Mouse (Mus musculus) forebrain, embryonic 14.5 days (tissue): Measurements from ENCODE around the gene Trp53. TPM values are rescaled to one million over a fixed set of nuclear protein-coding genes. Genes with fewer than 3 reads are reported as not detected.

Source experiments
- ATAC-seq: fragments of 200-750 bp; cut with Nextera tagmentation; 2 replicates; pipeline ENCODE4 v1.8.0; 2017; ENCODE audit warnings: mild to moderate bottlenecking, moderate library complexity
- DNase-seq: peaks from one replicate; pipeline ENCODE4 v3.0.0-alpha.2; 2015; ENCODE audit warnings: low spot score
- H3K27ac ChIP-seq: fragments of 300-500 bp; sonication (generic); 2 replicates; pipeline ENCODE4 v1.5.1; 2014; ENCODE audit warnings: low read depth, mild to moderate bottlenecking, control low read depth, low read length, moderate library complexity
- H3K27me3 ChIP-seq: fragments of 300-500 bp; sonication (generic); replicated peaks from 2 replicates; pipeline ENCODE4 v1.6.1; 2014; ENCODE audit warnings: low read length, control low read depth, mixed read lengths; ENCODE audit not compliant: control insufficient read depth, insufficient read depth
- H3K36me3 ChIP-seq: fragments of 300-500 bp; sonication (generic); 2 replicates; pipeline ENCODE4 v1.6.1; 2014; ENCODE audit warnings: low read length, control low read depth; ENCODE audit not compliant: control insufficient read depth, insufficient read depth
- H3K4me1 ChIP-seq: fragments of 300-500 bp; sonication (generic); 2 replicates; pipeline ENCODE4 v1.6.1; 2014; ENCODE audit warnings: antibody characterized with exemption, low read length, control low read depth; ENCODE audit not compliant: control insufficient read depth, insufficient read depth
- H3K4me2 ChIP-seq: fragments of 300-500 bp; sonication (generic); 2 replicates; pipeline ENCODE4 v1.6.1; 2014; ENCODE audit warnings: mild to moderate bottlenecking, control low read depth, low read length
- H3K4me3 ChIP-seq: fragments of 300-500 bp; sonication (generic); 2 replicates; pipeline ENCODE4 v1.5.1; 2014; ENCODE audit warnings: low read depth, low read length, control low read depth
- H3K9ac ChIP-seq: fragments of 300-500 bp; sonication (generic); 2 replicates; pipeline ENCODE4 v1.6.1; 2014; ENCODE audit warnings: mild to moderate bottlenecking, low read length, control low read depth, moderate library complexity
- H3K9me3 ChIP-seq: fragments of 300-500 bp; sonication (generic); replicated peaks from 2 replicates; pipeline ENCODE4 v1.6.1; 2016; ENCODE audit warnings: low read length, control low read depth, mixed read lengths; ENCODE audit not compliant: control insufficient read depth
- WGBS: fragments of 180-500 bp; shearing (Covaris S2); extraction: QIAGEN DNeasy Blood & Tissue Kit; methylation state at CpG from one replicate; pipeline ENCODE4 v1.1.7; 2014; 5-methylcytosine and 5-hydroxymethylcytosine counted together
- microRNA counts: library from miRNA; unstranded; fragments of <30 nt; microRNA quantifications from one replicate; lab custom pipeline; 2016
- microRNA-seq: library from miRNA; unstranded; fragments of <30 nt; microRNA quantifications from one replicate; pipeline ENCODE4, GENCODE M21; 2016
- polyA plus RNA-seq: library from polyadenylated mRNA; unstranded; fragments of >200 nt; fragmentation: Nextera tagmentation; extraction: Ambion mirVana; gene quantifications from 2 replicates; pipeline ENCODE4 v1.2.1, GENCODE M21; 2014

Trp53 gene
- polyA plus RNA-seq, 1 experiment from 2014 or later: 113 TPM

DNA sequence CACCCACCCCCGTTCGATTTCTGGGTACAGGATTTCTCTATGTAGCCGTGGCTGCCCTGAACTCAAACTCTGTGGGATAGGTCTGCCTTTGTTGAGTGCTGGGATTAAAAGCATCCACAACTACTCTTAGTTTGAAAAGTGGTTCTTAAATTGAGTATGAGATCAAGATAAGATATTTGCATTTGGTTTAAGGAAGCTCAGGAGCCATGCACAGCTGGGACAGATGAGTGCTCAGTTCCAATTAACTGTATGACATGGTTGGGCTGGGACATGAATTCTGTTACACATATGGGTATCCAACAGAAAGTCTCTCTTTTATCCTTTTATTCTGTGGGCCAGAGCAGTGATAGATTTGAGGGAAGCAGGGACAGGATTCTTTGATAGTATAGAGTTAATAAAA lies 55.3 kb downstream of the Trp53 start:
- H3K27ac ChIP-seq: no peak overlapping the region
- 0 out of 2 replicates have a peak overlapping the region, but pooled peaks have one; percentile 16 for H3K4me2 ChIP-seq
- no peak overlapping the region for H3K9ac ChIP-seq
- H3K36me3 ChIP-seq: peaks cover 24% of the 10 kb centered on the region
- no peak overlapping the region for H3K4me3 ChIP-seq
- DNase-seq (no peak), ATAC-seq (no peak)
- no peaks in the 10 kb centered on the region for H3K9me3 ChIP-seq
- peaks cover 17% of the 10 kb centered on the region for H3K4me1 ChIP-seq
- H3K27me3 ChIP-seq: no peaks in the 10 kb centered on the region
- 85% methylated on average over 3 of the region's 3 CpGs for WGBS

MicroRNAs encoded within 50 kb of the gene (microRNA counts, 519-probe panel; counts per million panel counts)
- microRNA mmu-miR-467f (lab: Ali Mortazavi, UCI): 2,504 counts per million, percentile 14 among the panel's probes with 10 or more counts

Small RNAs within 50 kb of the gene (microRNA-seq; reads per million reads assigned to microRNA genes)
- gene Mir467f: not detected

Other genes starting within 250 kb of the Trp53 start
- gene Rnf227, start 239.9 kb upstream of the Trp53 start, polyA plus RNA-seq: 126 and 146 TPM in 2 replicates
- gene Chd3, start 211.0 kb upstream of the Trp53 start, polyA plus RNA-seq: 70.3 and 77.3 TPM in 2 replicates
- 106 and 142 TPM in 2 replicates for gene Naa38, start 184.9 kb upstream of the Trp53 start, polyA plus RNA-seq
- 31.1 and 36.4 TPM in 2 replicates for gene Cyb5d1, start 184.7 kb upstream of the Trp53 start, polyA plus RNA-seq
- gene Tmem88, start 182.1 kb upstream of the Trp53 start, polyA plus RNA-seq: 4.7 and 5.7 TPM in 2 replicates
- gene Kdm6b, start 166.7 kb upstream of the Trp53 start, polyA plus RNA-seq: 28.7 and 38.2 TPM in 2 replicates
- gene Dnah2, start 31.2 kb upstream of the Trp53 start, polyA plus RNA-seq: 2.7 and 3.8 TPM in 2 replicates
- gene Efnb3, start 20.2 kb upstream of the Trp53 start, polyA plus RNA-seq: 38.6 and 48.2 TPM in 2 replicates
- gene Wrap53, start 104 bp upstream of the Trp53 start, polyA plus RNA-seq: 24.6 and 29.3 TPM in 2 replicates
- 22.0 and 31.5 TPM in 2 replicates for gene Atp1b2, start 25.6 kb downstream of the Trp53 start, polyA plus RNA-seq
- gene Shbg, start 37.5 kb downstream of the Trp53 start, polyA plus RNA-seq: not detected in 2 replicates
- gene Sat2, start 41.7 kb downstream of the Trp53 start, polyA plus RNA-seq: 17.6 and 18.2 TPM in 2 replicates
- gene Fxr2, start 52.6 kb downstream of the Trp53 start, polyA plus RNA-seq: 34.2 and 35.0 TPM in 2 replicates
- gene Sox15, start 75.0 kb downstream of the Trp53 start, polyA plus RNA-seq: not detected in 2 replicates
- gene Mpdu1, start 82.3 kb downstream of the Trp53 start, polyA plus RNA-seq: 72.9 and 83.0 TPM in 2 replicates
- gene Cd68, start 85.8 kb downstream of the Trp53 start, polyA plus RNA-seq: 8.2 and 9.6 TPM in 2 replicates
- gene Eif4a1, start 92.1 kb downstream of the Trp53 start, polyA plus RNA-seq: 1,177 and 1,222 TPM in 2 replicates
- gene Senp3, start 101.7 kb downstream of the Trp53 start, polyA plus RNA-seq: 81.8 and 88.2 TPM in 2 replicates
- 0.53 TPM in 1 of 2 replicates, not detected in the other for gene Tnfsf13, start 105.4 kb downstream of the Trp53 start, polyA plus RNA-seq
- gene Tnfsf12, start 115.5 kb downstream of the Trp53 start, polyA plus RNA-seq: 2.2 and 2.7 TPM in 2 replicates
- gene Tnfsfm13, start 115.7 kb downstream of the Trp53 start, polyA plus RNA-seq: 1.5 and 1.6 TPM in 2 replicates
- gene Polr2a, start 178.3 kb downstream of the Trp53 start, polyA plus RNA-seq: 21.1 and 21.3 TPM in 2 replicates
- 0.56 TPM in 1 of 2 replicates, not detected in the other for gene Slc35g3, start 181.6 kb downstream of the Trp53 start, polyA plus RNA-seq
- gene Zbtb4, start 185.6 kb downstream of the Trp53 start, polyA plus RNA-seq: 2.1 and 2.8 TPM in 2 replicates
- gene Chrnb1, start 215.6 kb downstream of the Trp53 start, polyA plus RNA-seq: 0.68 and 1.4 TPM in 2 replicates
- 2.9 and 3.0 TPM in 2 replicates for gene Fgf11, start 221.5 kb downstream of the Trp53 start, polyA plus RNA-seq
- gene Tmem102, start 225.3 kb downstream of the Trp53 start, polyA plus RNA-seq: 0.15 and 0.52 TPM in 2 replicates
- gene Gm39566, start 234.9 kb downstream of the Trp53 start, polyA plus RNA-seq: not detected in 2 replicates
- gene Spem2, start 238.1 kb downstream of the Trp53 start, polyA plus RNA-seq: not detected in 2 replicates
- gene Spem1, start 241.8 kb downstream of the Trp53 start, polyA plus RNA-seq: 0.39 TPM in 1 of 2 replicates, not detected in the other